Mouse (Mus musculus): ENCODE measurements around the gene Erfe. TPM values are rescaled to one million over a fixed set of nuclear protein-coding genes. Genes with fewer than 3 reads are reported as not detected.

Gene Erfe
- polyA plus RNA-seq, 1 experiment from 2014 or later, result 2.1 TPM

DNA sequence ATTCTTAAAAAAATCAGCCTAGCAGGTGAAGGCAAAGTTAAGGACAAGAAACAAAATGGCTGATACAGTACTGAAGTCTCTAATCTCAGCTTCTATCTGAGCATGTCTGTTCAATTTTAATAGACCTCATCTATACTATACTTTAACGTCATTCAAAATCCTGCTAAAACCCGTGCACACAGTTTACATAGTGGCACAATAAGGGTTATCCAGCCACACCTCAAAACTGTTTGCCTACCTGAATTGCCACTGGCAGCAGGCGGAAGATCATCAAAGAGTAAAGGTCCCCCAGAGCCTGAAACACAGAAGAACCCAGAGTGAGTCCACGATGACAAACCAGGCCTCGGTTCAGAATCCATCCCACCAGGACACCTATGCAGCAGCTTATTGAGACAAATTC, 24.1 kb downstream of the Erfe start:
- Histone ChIP-seq H3K4me1 (ENCODE audit: control insufficient read depth, insufficient read depth, low read length) (no peaks in the 10 kb centered on the region), H3K4me2 (replicated peaks; ENCODE audit: low read depth, low read length) (no peak overlapping the region), H3K9me3 (ENCODE audit: control insufficient read depth, low read depth, low read length) (no peaks in the 10 kb centered on the region), H3K27me3 (ENCODE audit: control insufficient read depth, insufficient read depth, low read length) (no peaks in the 10 kb centered on the region), H3K36me3 (ENCODE audit: control insufficient read depth, insufficient read depth, low read length) (peaks cover 44% of the 10 kb centered on the region), H3K4me3 (ENCODE audit: low read depth, low read length) (no peak overlapping the region), H3K27ac (ENCODE audit: low read length) (no peak overlapping the region), H3K9ac (replicated peaks; ENCODE audit: low read depth, low read length) (no peak overlapping the region)
- 0 out of 2 replicates have a peak, but pooled peaks have one; percentile 58 for ATAC-seq (ENCODE audit: insufficient number of reproducible peaks, insufficient read depth, low FRiP score, low read depth)
- WGBS, result 66% methylated on average over 5 of the region's 5 CpGs

DNA sequence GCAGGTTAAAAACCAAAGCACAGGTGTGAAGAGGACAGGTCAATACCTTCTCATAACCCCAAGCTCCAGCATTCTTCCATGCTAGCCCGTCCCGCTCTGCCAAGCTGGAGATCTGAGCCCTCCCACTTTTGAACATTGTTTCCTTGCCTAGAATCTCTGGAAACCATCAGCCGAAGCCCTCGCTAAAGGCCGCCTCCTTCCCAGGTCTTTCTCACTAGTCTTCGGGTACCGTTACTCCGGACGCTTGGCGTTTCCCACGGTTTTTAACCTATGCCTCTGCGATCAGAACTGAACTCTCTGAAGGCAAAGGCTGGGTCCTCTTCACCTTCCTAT, 31.7 kb downstream of the Erfe start:
- Histone ChIP-seq H3K4me3 (ENCODE audit: low read depth, low read length) (peak overlapping the region; percentile 93), H3K9me3 (ENCODE audit: control insufficient read depth, low read depth, low read length) (no peaks in the 10 kb centered on the region), H3K27me3 (ENCODE audit: control insufficient read depth, insufficient read depth, low read length) (no peaks in the 10 kb centered on the region), H3K36me3 (ENCODE audit: control insufficient read depth, insufficient read depth, low read length) (peaks cover 6% of the 10 kb centered on the region), H3K27ac (ENCODE audit: low read length) (peak overlapping the region; percentile 81), H3K4me2 (replicated peaks; ENCODE audit: low read depth, low read length) (peak overlapping the region; percentile 83), H3K9ac (replicated peaks; ENCODE audit: low read depth, low read length) (peak overlapping the region; percentile 94), H3K4me1 (ENCODE audit: control insufficient read depth, insufficient read depth, low read length) (peaks cover 15% of the 10 kb centered on the region; the same call in 1 of the 2 replicates)
- no peak for ATAC-seq (ENCODE audit: insufficient number of reproducible peaks, insufficient read depth, low FRiP score, low read depth)
- WGBS, result 1% methylated on average over 12 of the region's 12 CpGs

DNA sequence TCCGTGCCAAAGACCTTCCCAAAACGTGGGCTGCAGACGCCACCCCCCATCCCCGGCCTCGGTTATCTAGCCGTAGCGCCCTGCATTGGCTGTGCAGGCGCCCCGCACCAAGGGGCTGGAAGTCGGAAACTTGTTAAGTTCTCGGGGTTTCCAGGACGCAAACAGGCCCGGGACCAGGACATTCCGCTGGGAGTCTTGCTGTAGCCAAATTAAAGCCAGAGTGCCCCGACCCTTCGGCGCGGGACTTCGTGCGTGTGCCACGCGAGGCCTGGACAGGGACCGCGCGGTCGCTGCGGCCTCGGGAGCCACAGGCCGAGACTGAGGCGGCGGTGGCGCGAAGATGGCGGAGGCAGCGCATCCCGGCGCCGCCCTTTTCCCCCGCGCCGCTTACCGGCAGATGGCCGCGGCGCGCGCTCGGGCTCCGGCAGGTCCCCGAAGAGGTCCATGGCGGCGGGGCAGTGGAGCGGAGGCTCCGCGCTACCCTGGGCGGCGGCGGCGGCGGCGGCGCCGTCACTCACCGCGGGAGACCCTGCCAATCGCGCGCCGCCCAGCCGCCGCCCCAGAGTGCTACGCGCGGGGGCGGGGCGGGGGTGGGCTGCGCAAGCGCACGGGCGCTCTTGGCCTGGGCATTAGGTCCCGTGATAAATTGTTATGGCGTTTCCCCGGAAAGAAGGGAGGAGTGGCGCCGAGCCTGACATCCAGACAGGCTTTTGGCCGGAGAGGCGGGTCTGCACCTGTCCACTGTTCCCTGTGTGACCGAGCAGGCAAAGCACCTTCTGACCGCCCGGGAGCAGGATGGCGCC, 32.2 kb downstream of the Erfe start, which contains the start of gene Ilkap:
Gene Ilkap (minus strand): TSS at position 556 of the 803 bp plus-strand sequence.
- peak within 1 kb of the TSS; percentile 83 for H3K4me2 ChIP-seq (replicated peaks; ENCODE audit: low read depth, low read length)
- no peaks in the 10 kb centered on the region for H3K27me3 ChIP-seq (ENCODE audit: control insufficient read depth, insufficient read depth, low read length)
- peak; percentile 95 for ATAC-seq (ENCODE audit: insufficient number of reproducible peaks, insufficient read depth, low FRiP score, low read depth)
- H3K36me3 ChIP-seq (ENCODE audit: control insufficient read depth, insufficient read depth, low read length), result peaks cover 4% of the 10 kb centered on the region
- peak within 1 kb of the TSS; percentile 94 for H3K9ac ChIP-seq (replicated peaks; ENCODE audit: low read depth, low read length)
- no peaks in the 10 kb centered on the region for H3K9me3 ChIP-seq (ENCODE audit: control insufficient read depth, low read depth, low read length)
- peaks cover 15% of the 10 kb centered on the region; the same call in 1 of the 2 replicates for H3K4me1 ChIP-seq (ENCODE audit: control insufficient read depth, insufficient read depth, low read length)
- WGBS, result under 1% methylated on average over 86 of the region's 91 CpGs
- H3K4me3 ChIP-seq (ENCODE audit: low read depth, low read length), result peak within 1 kb of the TSS; percentile 93
- peak within 1 kb of the TSS; percentile 81 for H3K27ac ChIP-seq (ENCODE audit: low read length)

DNA sequence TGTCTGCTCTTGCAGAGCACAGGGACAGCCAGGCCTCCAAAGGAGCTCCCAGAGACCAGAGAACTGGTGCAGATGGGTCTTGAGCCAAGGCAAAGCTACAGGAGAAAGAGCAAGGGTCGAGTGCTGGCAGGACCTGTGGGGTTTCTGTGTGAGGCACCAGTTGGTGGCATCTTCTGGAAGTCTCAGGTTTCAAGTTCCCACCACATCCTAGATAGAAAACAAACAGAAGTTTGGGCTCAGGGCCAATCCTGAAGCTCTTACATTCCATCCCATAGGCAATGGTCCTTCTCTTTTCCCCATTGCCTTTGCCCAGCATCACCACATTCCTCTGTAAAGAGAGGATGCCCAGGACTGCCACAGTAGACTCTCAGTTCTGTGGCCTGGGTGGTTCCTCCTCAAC, 38.7 kb downstream of the Erfe start:
- ATAC-seq (ENCODE audit: insufficient number of reproducible peaks, insufficient read depth, low FRiP score, low read depth), result no peak
- 21% methylated on average over 1 of the region's 1 CpGs for WGBS

DNA sequence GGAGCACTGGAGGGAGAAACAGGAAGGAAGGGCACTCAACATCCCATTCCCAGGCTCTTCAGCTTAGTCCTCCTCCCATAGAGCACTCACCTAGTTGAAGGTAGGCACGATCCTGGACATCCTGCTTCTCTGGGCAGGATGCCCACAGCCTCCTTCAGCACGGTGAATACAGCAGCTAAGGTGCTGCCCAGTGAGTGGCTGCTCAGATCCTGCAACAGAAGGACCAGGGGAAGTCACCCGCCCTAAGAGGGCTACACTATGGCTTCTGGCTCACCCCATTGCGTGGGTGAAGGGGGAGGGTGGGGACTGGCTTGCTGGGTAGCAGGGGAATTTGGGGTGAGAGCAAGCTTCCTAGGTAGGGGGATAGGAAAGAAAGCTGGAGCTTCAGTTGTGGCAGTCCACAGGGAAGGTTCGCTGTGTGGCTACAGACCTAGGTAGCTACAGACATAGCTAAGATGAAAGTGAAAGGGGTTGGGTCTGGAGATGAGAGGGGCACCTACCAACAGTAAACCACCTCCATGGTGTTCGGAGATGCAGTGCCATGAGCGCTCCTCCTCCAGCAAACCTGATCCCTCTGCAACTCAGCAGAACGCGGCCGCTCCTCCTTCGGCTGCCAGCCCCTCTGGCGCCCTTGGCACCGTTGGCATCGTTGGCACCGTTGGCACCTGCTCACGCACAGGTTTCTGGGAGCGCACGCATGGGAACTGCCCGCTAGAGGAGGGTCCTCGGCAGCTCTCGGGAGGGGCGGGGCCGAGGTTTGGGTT, 39.4 kb downstream of the Erfe start:
- no peak overlapping the region for H3K27ac ChIP-seq (ENCODE audit: low read length)
- 54% methylated on average over 23 of the region's 23 CpGs for whole genome bisulfite sequencing
- no peak for ATAC-seq (ENCODE audit: insufficient number of reproducible peaks, insufficient read depth, low FRiP score, low read depth)
- no peak overlapping the region for H3K4me2 ChIP-seq (replicated peaks; ENCODE audit: low read depth, low read length)
- H3K9me3 ChIP-seq (ENCODE audit: control insufficient read depth, low read depth, low read length), result no peaks in the 10 kb centered on the region
- no peaks in the 10 kb centered on the region for H3K4me1 ChIP-seq (ENCODE audit: control insufficient read depth, insufficient read depth, low read length)
- no peak overlapping the region for H3K9ac ChIP-seq (replicated peaks; ENCODE audit: low read depth, low read length)
- H3K36me3 ChIP-seq (ENCODE audit: control insufficient read depth, insufficient read depth, low read length), result no peaks in the 10 kb centered on the region
- no peak overlapping the region for H3K4me3 ChIP-seq (ENCODE audit: low read depth, low read length)
- H3K27me3 ChIP-seq (ENCODE audit: control insufficient read depth, insufficient read depth, low read length), result no peaks in the 10 kb centered on the region

More for the DNA sequence above, 38.7 kb downstream of the Erfe start:
- H3K9ac ChIP-seq (replicated peaks; ENCODE audit: low read depth, low read length), result no peak overlapping the region
- H3K4me2 ChIP-seq (replicated peaks; ENCODE audit: low read depth, low read length), result no peak overlapping the region
- H3K4me1 ChIP-seq (ENCODE audit: control insufficient read depth, insufficient read depth, low read length), result no peaks in the 10 kb centered on the region
- no peaks in the 10 kb centered on the region for H3K27me3 ChIP-seq (ENCODE audit: control insufficient read depth, insufficient read depth, low read length)
- no peaks in the 10 kb centered on the region for H3K9me3 ChIP-seq (ENCODE audit: control insufficient read depth, low read depth, low read length)
- H3K36me3 ChIP-seq (ENCODE audit: control insufficient read depth, insufficient read depth, low read length), result no peaks in the 10 kb centered on the region
- no peak overlapping the region for H3K27ac ChIP-seq (ENCODE audit: low read length)
- H3K4me3 ChIP-seq (ENCODE audit: low read depth, low read length), result no peak overlapping the region

DNA sequence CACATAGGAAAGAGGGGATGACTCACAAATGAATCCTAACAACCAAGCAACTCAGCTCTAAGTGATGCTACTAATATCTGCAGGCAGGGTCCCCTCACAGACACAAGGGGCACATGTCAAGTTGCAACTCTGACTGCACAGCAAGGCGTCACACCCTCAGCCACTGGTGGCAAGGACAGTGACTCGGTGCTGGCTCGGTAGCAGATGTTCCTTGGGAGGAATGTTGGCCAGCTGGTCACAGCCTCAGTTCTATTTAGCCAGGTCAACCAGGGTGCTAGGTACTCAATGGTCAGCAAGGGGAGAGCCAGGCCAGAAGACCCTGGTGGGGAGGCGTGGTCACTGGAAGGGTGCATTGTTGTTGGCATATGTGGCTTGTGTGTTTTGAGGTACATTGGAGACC, 41.6 kb downstream of the Erfe start:
- ATAC-seq (ENCODE audit: insufficient number of reproducible peaks, insufficient read depth, low FRiP score, low read depth), result no peak
- H3K27me3 ChIP-seq (ENCODE audit: control insufficient read depth, insufficient read depth, low read length), result no peaks in the 10 kb centered on the region
- peaks cover 9% of the 10 kb centered on the region for H3K4me1 ChIP-seq (ENCODE audit: control insufficient read depth, insufficient read depth, low read length)
- no peak overlapping the region for H3K9ac ChIP-seq (replicated peaks; ENCODE audit: low read depth, low read length)
- no peaks in the 10 kb centered on the region for H3K36me3 ChIP-seq (ENCODE audit: control insufficient read depth, insufficient read depth, low read length)
- no peak overlapping the region for H3K4me3 ChIP-seq (ENCODE audit: low read depth, low read length)
- H3K9me3 ChIP-seq (ENCODE audit: control insufficient read depth, low read depth, low read length), result no peaks in the 10 kb centered on the region
- no peak overlapping the region for H3K27ac ChIP-seq (ENCODE audit: low read length)
- 71% methylated on average over 4 of the region's 4 CpGs for WGBS
- H3K4me2 ChIP-seq (replicated peaks; ENCODE audit: low read depth, low read length), result no peak overlapping the region

DNA sequence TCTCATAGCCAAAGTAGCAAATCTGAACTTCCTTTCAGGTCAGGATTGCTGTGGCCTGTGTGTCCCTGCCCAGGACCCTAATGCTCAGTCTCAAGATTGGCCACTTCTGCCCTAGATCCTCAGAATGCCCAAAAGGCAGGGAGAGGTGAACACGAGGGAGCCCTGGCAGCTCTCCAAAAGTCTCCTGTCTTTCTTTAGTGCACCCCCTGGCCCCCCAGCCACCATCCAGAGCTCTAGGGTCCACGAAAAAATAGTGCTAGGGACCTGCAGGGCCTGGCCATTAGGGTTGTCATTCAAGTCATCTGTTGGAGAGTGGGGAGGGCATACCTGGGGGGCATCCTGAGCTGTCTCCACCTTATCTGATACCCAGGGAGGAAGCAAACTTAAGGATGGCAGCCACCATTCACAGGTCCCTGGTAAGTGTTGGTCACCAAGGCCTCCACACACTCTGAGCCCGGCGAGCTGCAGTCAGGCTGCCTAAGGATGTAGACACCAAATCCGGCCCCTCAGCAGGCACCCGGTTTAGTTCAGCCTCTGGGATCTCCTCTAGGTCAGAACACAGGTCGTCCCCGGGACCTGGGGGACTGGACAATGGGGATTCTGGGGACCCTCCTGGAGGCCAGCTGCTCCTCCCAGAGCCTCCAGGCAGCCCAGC, 45.5 kb downstream of the Erfe start:
- Histone ChIP-seq H3K4me1 (ENCODE audit: control insufficient read depth, insufficient read depth, low read length) (peaks cover 27% of the 10 kb centered on the region), H3K36me3 (ENCODE audit: control insufficient read depth, insufficient read depth, low read length) (no peaks in the 10 kb centered on the region), H3K27me3 (ENCODE audit: control insufficient read depth, insufficient read depth, low read length) (no peaks in the 10 kb centered on the region), H3K9ac (replicated peaks; ENCODE audit: low read depth, low read length) (peak overlapping the region; percentile 74; the same call in 1 of the 2 replicates), H3K27ac (ENCODE audit: low read length) (no peak overlapping the region), H3K4me3 (ENCODE audit: low read depth, low read length) (peak overlapping the region; percentile 77), H3K9me3 (ENCODE audit: control insufficient read depth, low read depth, low read length) (no peaks in the 10 kb centered on the region), H3K4me2 (replicated peaks; ENCODE audit: low read depth, low read length) (peak overlapping the region; percentile 97)
- ATAC-seq (ENCODE audit: insufficient number of reproducible peaks, insufficient read depth, low FRiP score, low read depth), result no peak
- 70% methylated on average over 8 of the region's 8 CpGs for WGBS

DNA sequence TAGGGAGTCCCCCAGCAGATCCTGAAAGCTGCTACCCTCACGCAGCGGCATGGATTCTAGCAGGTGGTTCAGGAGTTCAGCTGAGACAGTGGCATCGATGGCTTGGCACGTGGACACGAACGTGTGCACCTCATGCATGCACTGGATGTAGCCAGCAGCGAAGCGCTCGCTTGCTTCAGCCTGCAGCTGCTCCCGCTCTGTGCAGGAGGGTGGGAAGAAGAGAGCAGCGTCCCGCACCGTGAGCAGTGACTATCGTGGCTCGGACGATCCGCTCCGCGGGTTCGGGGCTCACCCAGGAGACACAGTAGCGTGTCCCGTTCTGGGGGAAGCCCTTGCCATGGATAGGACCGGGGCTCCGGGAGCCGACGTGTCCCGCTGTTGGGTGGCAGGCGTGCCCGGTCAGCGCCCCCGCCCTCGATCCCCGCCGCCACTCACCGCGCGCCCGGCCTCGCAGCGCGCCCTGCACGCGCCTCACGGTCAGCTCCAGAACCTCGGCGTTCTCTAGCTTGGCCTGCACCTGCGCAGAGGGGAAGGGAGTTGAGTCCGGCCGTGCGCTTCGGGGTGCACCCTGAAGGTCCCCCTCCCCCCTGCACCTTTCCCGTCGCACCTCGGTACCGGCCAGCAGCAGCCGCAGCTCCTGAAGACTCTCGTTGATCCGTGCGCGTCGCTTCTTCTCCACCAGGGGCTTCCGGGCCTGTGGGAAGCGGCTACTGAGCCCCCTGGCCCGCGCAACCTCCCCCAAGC, 46.2 kb downstream of the Erfe start:
- peak overlapping the region; percentile 74 for H3K9ac ChIP-seq (replicated peaks; ENCODE audit: low read depth, low read length)
- H3K27me3 ChIP-seq (ENCODE audit: control insufficient read depth, insufficient read depth, low read length), result no peaks in the 10 kb centered on the region
- peak; percentile 31 for ATAC-seq (ENCODE audit: insufficient number of reproducible peaks, insufficient read depth, low FRiP score, low read depth)
- H3K4me1 ChIP-seq (ENCODE audit: control insufficient read depth, insufficient read depth, low read length), result peaks cover 27% of the 10 kb centered on the region
- H3K9me3 ChIP-seq (ENCODE audit: control insufficient read depth, low read depth, low read length), result no peaks in the 10 kb centered on the region
- peak overlapping the region; percentile 97 for H3K4me2 ChIP-seq (replicated peaks; ENCODE audit: low read depth, low read length)
- 0 out of 2 replicates have a peak, but pooled peaks cover 3% of the 10 kb centered on the region for H3K36me3 ChIP-seq (ENCODE audit: control insufficient read depth, insufficient read depth, low read length)
- H3K27ac ChIP-seq (ENCODE audit: low read length), result peak overlapping the region; percentile 90
- WGBS, result 4% methylated on average over 61 of the region's 65 CpGs
- peak overlapping the region; percentile 77 for H3K4me3 ChIP-seq (ENCODE audit: low read depth, low read length)

Data from stomach, embryonic 14.5 days (tissue).